Mouse (Mus musculus): ENCODE results near the gene Dcaf8. TPM values are rescaled to one million over a fixed set of nuclear protein-coding genes. Genes with fewer than 3 reads are reported as not detected.
A peak's percentile ranks its signal among the peaks of the same experiment; 100 is the strongest.

The Dcaf8 gene
- polyA plus RNA-seq, 1 experiment from 2014 or later: 48.3 TPM

DNA sequence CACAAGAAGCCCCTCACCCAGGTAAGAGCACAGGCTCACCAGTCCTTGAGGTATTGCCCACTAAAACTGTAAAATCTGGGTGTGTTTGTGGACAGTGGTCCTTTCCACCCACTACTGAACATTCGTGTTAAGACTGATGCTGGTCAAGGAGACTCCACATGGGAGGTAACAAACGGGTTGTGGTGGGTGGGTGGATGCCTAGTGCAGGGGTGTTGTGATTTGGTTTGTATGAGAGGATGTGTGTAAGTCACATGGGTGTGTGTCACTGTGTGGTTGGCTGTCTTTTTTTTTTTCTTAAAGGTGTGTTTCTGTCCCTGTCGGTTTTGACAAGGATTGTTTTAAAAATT, 57.8 kb downstream of the Dcaf8 start:
- peak overlapping the region; percentile 80 for H3K4me2 ChIP-seq (ENCODE audit: low read depth, low read length)
- H3K4me1 ChIP-seq (ENCODE audit: insufficient read depth): peaks cover 19% of the 10 kb centered on the region
- no peaks in the 10 kb centered on the region for H3K9me3 ChIP-seq (ENCODE audit: low read length)
- H3K9ac ChIP-seq (replicated peaks): peak overlapping the region; percentile 73
- H3K27me3 ChIP-seq (ENCODE audit: insufficient read depth, low read length): no peaks in the 10 kb centered on the region
- ATAC-seq: no peak
- peak overlapping the region; percentile 55 for H3K4me3 ChIP-seq (ENCODE audit: low read depth, low read length)
- no peak for DNase-seq
- H3K27ac ChIP-seq (ENCODE audit: low read depth): no peak overlapping the region
- peaks cover 8% of the 10 kb centered on the region; the same call in 1 of the 2 replicates for H3K36me3 ChIP-seq (replicated peaks; ENCODE audit: insufficient read depth, low read length)
- 19% methylated on average over 3 of the region's 3 CpGs for WGBS (ENCODE audit: insufficient replicate concordance)
- TF ChIP-seq CTCF (IDR thresholded peaks at IDR 0.05; ENCODE audit: low read depth): no peak
- no peak for TF ChIP-seq EP300 (IDR thresholded peaks at IDR 0.05; ENCODE audit: low read depth)

- Histone ChIP-seq H3K27ac (ENCODE audit: low read depth) (peak within 1 kb of the TSS; percentile 64), H3K4me2 (ENCODE audit: low read depth, low read length) (peak within 1 kb of the TSS; percentile 80), H3K4me1 (ENCODE audit: insufficient read depth) (peaks cover 17% of the 10 kb centered on the region), H3K9me3 (ENCODE audit: low read length) (no peaks in the 10 kb centered on the region), H3K9ac (replicated peaks) (peak within 1 kb of the TSS; percentile 73), H3K27me3 (ENCODE audit: insufficient read depth, low read length) (no peaks in the 10 kb centered on the region), H3K36me3 (replicated peaks; ENCODE audit: insufficient read depth, low read length) (peaks cover 4% of the 10 kb centered on the region; the same call in 1 of the 2 replicates), H3K4me3 (ENCODE audit: low read depth, low read length) (peak within 1 kb of the TSS; percentile 55)
- peak; percentile 82 for DNase-seq
- peak; percentile 80 for ATAC-seq
- TF ChIP-seq EP300 (IDR thresholded peaks at IDR 0.05; ENCODE audit: low read depth) (no peak), CTCF (IDR thresholded peaks at IDR 0.05; ENCODE audit: low read depth) (no peak)
- under 1% methylated on average over 40 of the region's 40 CpGs for WGBS (ENCODE audit: insufficient replicate concordance)
Observed at GRCm38 (mm10) chr1:172206141-172206917, 58.4 kb downstream of the Dcaf8 start, which contains the start of gene Pea15a. Pea15a (minus strand) TSS chr1:172206804.

DNA sequence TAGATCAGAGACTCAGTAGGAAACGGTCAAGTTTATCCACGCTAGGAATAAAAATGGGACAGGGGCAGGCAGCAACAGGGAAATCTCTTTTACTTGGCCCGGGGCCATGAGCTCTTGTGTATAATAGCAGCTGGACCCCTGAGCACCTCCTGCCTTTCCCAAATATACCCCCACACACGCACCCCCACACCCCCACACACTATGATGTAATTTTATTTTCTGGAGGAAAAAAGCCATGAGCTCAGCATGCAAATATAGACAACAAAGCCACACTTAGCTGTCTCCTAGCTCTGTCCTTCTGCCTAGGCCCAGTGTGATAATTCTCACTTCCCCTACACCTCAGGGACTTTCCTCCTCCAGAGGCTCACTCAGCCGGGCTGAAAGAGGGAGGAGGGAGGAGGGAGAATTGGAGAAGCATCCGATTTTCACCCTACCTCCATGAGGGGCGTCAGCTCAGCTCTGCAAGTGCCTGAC, 59.3 kb downstream of the Dcaf8 start:
- H3K36me3 ChIP-seq (replicated peaks; ENCODE audit: insufficient read depth, low read length): no peaks in the 10 kb centered on the region
- TF ChIP-seq EP300 (IDR thresholded peaks at IDR 0.05; ENCODE audit: low read depth) (no peak), CTCF (IDR thresholded peaks at IDR 0.05; ENCODE audit: low read depth) (no peak)
- H3K27ac ChIP-seq (ENCODE audit: low read depth): 0 out of 2 replicates have a peak overlapping the region, but pooled peaks have one; percentile 64
- H3K4me1 ChIP-seq (ENCODE audit: insufficient read depth): peaks cover 15% of the 10 kb centered on the region
- peak overlapping the region; percentile 80 for H3K4me2 ChIP-seq (ENCODE audit: low read depth, low read length)
- H3K9ac ChIP-seq (replicated peaks): no peak overlapping the region
- ATAC-seq (no peak), DNase-seq (no peak)
- H3K27me3 ChIP-seq (ENCODE audit: insufficient read depth, low read length): no peaks in the 10 kb centered on the region
- peak overlapping the region; percentile 55; the same call in 1 of the 2 replicates for H3K4me3 ChIP-seq (ENCODE audit: low read depth, low read length)
- no peaks in the 10 kb centered on the region for H3K9me3 ChIP-seq (ENCODE audit: low read length)
- WGBS (ENCODE audit: insufficient replicate concordance): 31% methylated on average over 7 of the region's 7 CpGs

DNA sequence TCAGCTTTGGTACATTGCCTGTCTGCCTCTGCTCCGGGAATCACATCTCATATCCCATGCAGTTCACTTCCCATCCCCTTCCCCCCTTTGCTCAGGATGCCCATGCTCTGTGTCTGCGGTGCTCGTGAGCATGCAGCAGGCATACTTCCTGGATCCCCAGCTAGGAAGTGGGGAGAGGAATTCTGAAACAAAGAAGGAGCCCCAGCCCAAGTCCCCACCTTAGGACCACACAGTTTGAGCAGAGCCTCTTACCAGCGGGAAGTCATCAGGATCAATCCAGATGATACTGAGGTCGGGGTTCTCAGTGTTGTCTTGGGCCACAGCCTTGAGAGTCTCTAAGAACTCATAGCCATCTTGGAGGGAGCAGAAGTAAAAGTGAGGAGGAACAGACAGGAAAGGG, 64.9 kb downstream of the Dcaf8 start:
- DNase-seq (no peak), ATAC-seq (no peak)
- Histone ChIP-seq H3K9me3 (ENCODE audit: low read length) (no peaks in the 10 kb centered on the region), H3K9ac (replicated peaks) (no peak overlapping the region), H3K27me3 (ENCODE audit: insufficient read depth, low read length) (no peaks in the 10 kb centered on the region), H3K36me3 (replicated peaks; ENCODE audit: insufficient read depth, low read length) (no peaks in the 10 kb centered on the region), H3K4me1 (ENCODE audit: insufficient read depth) (peaks cover 6% of the 10 kb centered on the region), H3K27ac (ENCODE audit: low read depth) (no peak overlapping the region), H3K4me2 (ENCODE audit: low read depth, low read length) (no peak overlapping the region), H3K4me3 (ENCODE audit: low read depth, low read length) (no peak overlapping the region)
- no peak for TF ChIP-seq CTCF (IDR thresholded peaks at IDR 0.05; ENCODE audit: low read depth)
- TF ChIP-seq EP300 (IDR thresholded peaks at IDR 0.05; ENCODE audit: low read depth): no peak
- 46% methylated on average over 5 of the region's 5 CpGs for WGBS (ENCODE audit: insufficient replicate concordance)

DNA sequence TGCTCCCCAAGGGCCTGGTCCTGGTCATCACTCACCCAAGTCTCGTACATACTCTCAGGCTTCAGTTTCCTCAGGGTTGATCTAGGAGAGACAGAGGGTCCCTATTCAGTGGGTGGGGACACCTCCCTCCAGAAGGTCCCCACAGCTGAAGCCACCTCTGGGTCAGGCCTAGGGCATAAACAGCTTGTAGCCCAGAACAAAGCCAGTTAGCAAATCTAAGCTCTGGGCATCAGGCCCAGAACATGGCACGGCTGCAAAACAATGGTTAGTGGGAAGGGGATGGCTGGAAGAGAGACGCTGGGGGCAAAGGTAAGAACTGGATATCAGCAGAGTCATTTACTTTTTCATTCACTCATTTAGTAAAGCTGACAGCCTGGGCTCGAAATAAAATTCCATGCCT, 65.9 kb downstream of the Dcaf8 start:
- Histone ChIP-seq H3K9ac (replicated peaks) (no peak overlapping the region), H3K9me3 (ENCODE audit: low read length) (no peaks in the 10 kb centered on the region), H3K36me3 (replicated peaks; ENCODE audit: insufficient read depth, low read length) (no peaks in the 10 kb centered on the region), H3K27ac (ENCODE audit: low read depth) (no peak overlapping the region), H3K27me3 (ENCODE audit: insufficient read depth, low read length) (no peaks in the 10 kb centered on the region), H3K4me2 (ENCODE audit: low read depth, low read length) (no peak overlapping the region), H3K4me3 (ENCODE audit: low read depth, low read length) (no peak overlapping the region), H3K4me1 (ENCODE audit: insufficient read depth) (peaks cover 6% of the 10 kb centered on the region)
- 68% methylated on average over 4 of the region's 4 CpGs for WGBS (ENCODE audit: insufficient replicate concordance)
- ATAC-seq (no peak), DNase-seq (no peak)
- TF ChIP-seq EP300 (IDR thresholded peaks at IDR 0.05; ENCODE audit: low read depth) (no peak), CTCF (IDR thresholded peaks at IDR 0.05; ENCODE audit: low read depth) (no peak)

GRCm38 (mm10) chr1:172214748-172215147, 66.9 kb downstream of the Dcaf8 start:
- 49% methylated on average over 3 of the region's 3 CpGs for WGBS (ENCODE audit: insufficient replicate concordance)
- no peaks in the 10 kb centered on the region for H3K9me3 ChIP-seq (ENCODE audit: low read length)
- no peak overlapping the region for H3K4me2 ChIP-seq (ENCODE audit: low read depth, low read length)
- ATAC-seq (no peak), DNase-seq (no peak)
- no peak overlapping the region for H3K4me3 ChIP-seq (ENCODE audit: low read depth, low read length)
- H3K9ac ChIP-seq (replicated peaks): no peak overlapping the region
- H3K36me3 ChIP-seq (replicated peaks; ENCODE audit: insufficient read depth, low read length): no peaks in the 10 kb centered on the region
- TF ChIP-seq EP300 (IDR thresholded peaks at IDR 0.05; ENCODE audit: low read depth): no peak
- no peak for TF ChIP-seq CTCF (IDR thresholded peaks at IDR 0.05; ENCODE audit: low read depth)
- H3K27me3 ChIP-seq (ENCODE audit: insufficient read depth, low read length): no peaks in the 10 kb centered on the region
- H3K27ac ChIP-seq (ENCODE audit: low read depth): no peak overlapping the region
- peaks cover 6% of the 10 kb centered on the region for H3K4me1 ChIP-seq (ENCODE audit: insufficient read depth)

Data from liver, postnatal 0 days (tissue).